Mouse (Mus musculus) liver, embryonic 14.5 days (tissue): ENCODE measurements around the gene Cap1.

Source experiments
- CTCF ChIP-seq: IDR thresholded peaks from 2 replicates; pipeline ENCODE4 v1.5.1; 2016; ENCODE audit warnings: antibody characterized with exemption, low read depth, control low read depth
- EP300 ChIP-seq: IDR thresholded peaks from 2 replicates; pipeline ENCODE4 v1.6.1; 2016; ENCODE audit warnings: antibody characterized with exemption, low read depth

GRCm38 (mm10) chr4:122837994-122838393 is 47.9 kb downstream of the Cap1 start:
- TF ChIP-seq CTCF, result no peak
- TF ChIP-seq EP300, result no peak
